Mouse (Mus musculus) lung, postnatal 0 days (tissue): ENCODE data around the gene Mien1. TPM values are rescaled to one million over a fixed set of nuclear protein-coding genes. Genes with fewer than 3 reads are reported as not detected.

ENCODE experiments used
- ATAC-seq: fragments of 200-750 bp; cut with Nextera tagmentation; 2 replicates; pipeline ENCODE4 v1.8.0; 2017; ENCODE audit warnings: moderate library complexity
- DNase-seq: peaks from one replicate; pipeline ENCODE4 v3.0.0-alpha.2; 2016; ENCODE audit warnings: low spot score
- H3K27ac ChIP-seq: fragments of 300-500 bp; sonication (generic); 2 replicates; pipeline ENCODE4 v1.5.1; 2014; ENCODE audit warnings: antibody characterized with exemption, mild to moderate bottlenecking, low read length, mixed read lengths
- H3K27me3 ChIP-seq: fragments of 300-500 bp; sonication (generic); replicated peaks from 2 replicates; pipeline ENCODE4 v1.6.1; 2014; ENCODE audit warnings: low read length, mixed read lengths; ENCODE audit not compliant: insufficient read depth
- H3K36me3 ChIP-seq: fragments of 300-500 bp; sonication (generic); 2 replicates; pipeline ENCODE4 v1.6.1; 2014; ENCODE audit warnings: low read length, mixed read lengths; ENCODE audit not compliant: insufficient read depth
- H3K4me1 ChIP-seq: fragments of 300-500 bp; sonication (generic); 2 replicates; pipeline ENCODE4 v1.6.1; 2014; ENCODE audit warnings: antibody characterized with exemption, low read depth, low read length, mixed read lengths; ENCODE audit not compliant: insufficient read depth
- H3K4me2 ChIP-seq: fragments of 300-500 bp; sonication (generic); replicated peaks from 2 replicates; pipeline ENCODE4 v1.6.1; 2014; ENCODE audit warnings: low read depth, mild to moderate bottlenecking, low read length, moderate library complexity, mixed read lengths
- H3K4me3 ChIP-seq: fragments of 300-500 bp; sonication (generic); 2 replicates; pipeline ENCODE4 v1.5.1; 2014; ENCODE audit warnings: low read depth, low read length
- H3K9ac ChIP-seq: fragments of 300-500 bp; sonication (generic); replicated peaks from 2 replicates; pipeline ENCODE4 v1.6.1; 2014; ENCODE audit warnings: low read depth, mild to moderate bottlenecking
- H3K9me3 ChIP-seq: fragments of 300-500 bp; sonication (generic); 2 replicates; pipeline ENCODE4 v1.6.1; 2016; ENCODE audit warnings: low read length, mixed read lengths
- CTCF ChIP-seq: IDR thresholded peaks from 2 replicates; pipeline ENCODE4 v1.5.1; 2016; ENCODE audit warnings: antibody characterized with exemption, mild to moderate bottlenecking
- EP300 ChIP-seq: IDR thresholded peaks from 2 replicates; pipeline ENCODE4 v1.6.1; 2016; ENCODE audit warnings: antibody characterized with exemption, mild to moderate bottlenecking, control low read depth
- WGBS: fragments of 180-500 bp; shearing (Covaris S2); extraction: QIAGEN DNeasy Blood & Tissue Kit; methylation state at CpG from one replicate; pipeline ENCODE4 v1.1.7; 2014; 5-methylcytosine and 5-hydroxymethylcytosine counted together
- polyA plus RNA-seq: library from polyadenylated mRNA; unstranded; fragments of >200 nt; fragmentation: Nextera tagmentation; extraction: Ambion mirVana; gene quantifications from 2 replicates; pipeline ENCODE4 v1.2.1, GENCODE M21; 2015

The Mien1 gene
- 86.1 and 96.0 TPM in 2 replicates for polyA plus RNA-seq

DNA sequence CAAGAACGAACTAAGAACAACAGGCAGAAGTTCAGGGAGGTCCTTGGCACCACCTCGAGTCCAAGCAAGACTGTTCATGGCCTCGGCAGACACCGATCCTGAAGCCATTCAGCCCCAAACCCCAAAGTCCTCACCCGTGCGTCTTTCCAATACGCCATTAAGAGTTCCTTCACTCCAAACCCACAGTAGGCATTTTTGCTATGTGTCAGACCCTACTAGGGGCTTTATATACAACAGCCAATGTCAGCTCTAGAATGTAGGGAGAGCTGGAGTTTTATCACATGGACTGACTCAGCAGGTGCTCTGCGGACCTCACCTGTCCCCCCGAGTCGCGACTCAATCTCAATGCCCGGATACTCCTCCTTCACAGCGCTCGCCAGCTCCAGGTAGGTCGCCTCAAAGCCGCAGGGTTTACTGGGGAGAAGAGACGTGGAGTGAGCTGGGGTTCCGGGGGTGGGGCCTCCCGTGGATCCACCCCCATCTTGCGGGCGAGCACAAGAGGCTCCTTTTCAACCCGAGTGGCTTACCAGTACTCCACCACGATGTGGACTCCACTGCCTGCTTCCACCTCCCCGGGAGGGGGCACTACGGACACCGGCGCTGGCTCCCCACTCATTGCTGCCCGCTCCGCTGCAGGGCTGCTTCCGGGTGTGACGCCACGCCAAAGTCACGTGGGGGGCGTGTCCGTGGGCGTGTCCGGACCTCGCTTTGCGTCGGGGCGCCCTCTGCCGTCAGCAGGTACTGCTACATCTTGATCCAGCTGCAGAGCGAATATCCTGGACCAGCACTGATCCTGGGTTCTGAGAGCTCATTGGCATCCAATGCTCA lies at the start of gene Mien1:
TSS of gene Mien1 (minus strand) at position 661 of the 828 bp plus-strand sequence.
- Histone ChIP-seq H3K4me3 (peak within 1 kb of the TSS; percentile 61), H3K36me3 (peaks cover 15% of the 10 kb centered on the region), H3K4me2 (peak within 1 kb of the TSS; percentile 87), H3K9me3 (no peaks in the 10 kb centered on the region), H3K4me1 (no peaks in the 10 kb centered on the region; the same call in 1 of the 2 replicates), H3K9ac (peak within 1 kb of the TSS; percentile 34), H3K27me3 (no peaks in the 10 kb centered on the region), H3K27ac (peak within 1 kb of the TSS; percentile 68)
- 1% methylated on average over 43 of the region's 43 CpGs for WGBS
- TF ChIP-seq EP300, result no peak; the same call in 1 of the 2 replicates
- peak; percentile 97 for TF ChIP-seq CTCF
- peak; percentile 97 for ATAC-seq
- peak; percentile 95 for DNase-seq

DNA sequence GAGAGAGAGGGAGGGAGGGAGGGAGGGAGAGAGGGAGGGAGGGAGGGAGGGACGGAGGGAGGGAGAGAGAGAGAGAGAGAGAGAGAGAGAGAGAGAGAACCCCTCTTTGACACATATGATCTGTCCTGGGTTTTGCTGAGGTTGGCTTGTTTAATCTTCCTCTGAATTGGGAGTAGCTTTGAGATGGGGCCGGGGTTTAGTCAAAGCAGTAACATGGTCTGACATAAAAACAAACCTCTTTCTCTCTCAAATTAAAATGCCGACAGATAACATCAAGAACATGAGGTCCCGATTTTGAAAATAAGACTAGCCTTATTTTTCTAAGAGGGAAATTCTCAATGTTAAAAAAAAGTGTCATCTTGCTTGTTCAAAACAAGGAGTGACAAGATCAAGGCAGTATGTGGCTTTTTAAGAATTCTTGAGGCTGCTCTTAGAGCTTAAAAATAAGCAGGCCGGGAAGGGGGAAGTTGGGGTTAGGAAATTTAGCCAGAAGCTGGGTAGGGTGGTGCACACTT lies 48.8 kb upstream of the Mien1 start:
- TF ChIP-seq CTCF (no peak), EP300 (no peak)
- Histone ChIP-seq H3K36me3 (no peaks in the 10 kb centered on the region), H3K9ac (no peak overlapping the region), H3K9me3 (no peaks in the 10 kb centered on the region), H3K27me3 (no peaks in the 10 kb centered on the region), H3K27ac (no peak overlapping the region), H3K4me1 (no peaks in the 10 kb centered on the region), H3K4me3 (no peak overlapping the region), H3K4me2 (no peak overlapping the region)
- no peak for DNase-seq
- 74% methylated on average over 4 of the region's 5 CpGs for WGBS
- no peak for ATAC-seq

DNA sequence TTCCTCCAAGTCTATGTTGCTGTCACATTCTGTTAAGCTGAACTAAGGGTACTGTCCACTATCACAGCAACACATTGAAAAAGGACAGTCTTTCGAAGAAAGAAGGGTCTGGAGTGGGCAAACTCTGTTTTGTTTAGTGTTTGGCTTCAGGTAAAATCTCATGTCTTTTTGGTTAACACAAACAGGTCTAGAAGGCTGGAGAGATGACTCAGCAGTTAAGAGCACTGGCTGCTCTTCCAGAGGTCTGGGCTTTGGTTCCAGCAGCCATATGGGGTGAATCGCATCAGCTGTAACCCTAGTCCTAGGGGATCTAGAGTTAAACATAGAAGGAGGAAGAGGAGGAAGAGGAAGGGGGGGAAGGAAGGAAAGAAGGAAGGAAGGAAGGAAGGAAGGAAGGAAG lies 47.0 kb upstream of the Mien1 start:
- Histone ChIP-seq H3K4me2 (no peak overlapping the region), H3K9ac (no peak overlapping the region), H3K4me3 (no peak overlapping the region), H3K36me3 (no peaks in the 10 kb centered on the region), H3K27me3 (no peaks in the 10 kb centered on the region), H3K27ac (no peak overlapping the region), H3K9me3 (no peaks in the 10 kb centered on the region), H3K4me1 (no peaks in the 10 kb centered on the region)
- DNase-seq (no peak), ATAC-seq (no peak)
- TF ChIP-seq CTCF (no peak), EP300 (no peak)
- WGBS, result 84% methylated on average over 2 of the region's 2 CpGs

DNA sequence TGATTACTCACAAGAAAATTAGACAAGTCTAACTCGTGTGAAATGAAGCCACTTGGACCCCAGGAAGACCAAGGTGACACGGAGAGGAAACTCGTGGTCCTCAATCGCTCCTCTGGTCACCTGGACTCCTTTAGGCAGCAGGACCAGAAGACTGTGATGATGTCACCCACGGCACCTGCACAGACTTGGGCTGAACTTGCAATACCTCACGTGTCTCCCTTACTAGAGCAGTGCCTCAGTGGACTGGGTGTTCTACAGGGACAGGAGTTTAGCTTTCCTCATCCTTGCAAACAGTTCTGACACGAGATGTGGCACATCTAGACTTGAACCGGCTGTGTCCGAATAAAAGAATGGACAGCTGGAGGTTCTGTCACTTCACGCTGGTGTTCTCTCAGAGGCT lies 43.3 kb upstream of the Mien1 start:
- ATAC-seq, result no peak
- Histone ChIP-seq H3K9ac (no peak overlapping the region), H3K4me2 (no peak overlapping the region), H3K9me3 (no peaks in the 10 kb centered on the region), H3K4me1 (no peaks in the 10 kb centered on the region), H3K4me3 (no peak overlapping the region), H3K36me3 (no peaks in the 10 kb centered on the region), H3K27ac (no peak overlapping the region), H3K27me3 (no peaks in the 10 kb centered on the region)
- TF ChIP-seq EP300 (no peak), CTCF (no peak)
- no peak for DNase-seq
- WGBS, result 71% methylated on average over 10 of the region's 10 CpGs

- WGBS, result 52% methylated on average over 6 of the region's 6 CpGs
- no peak overlapping the region for H3K27ac ChIP-seq
- no peaks in the 10 kb centered on the region for H3K9me3 ChIP-seq
- no peaks in the 10 kb centered on the region for H3K36me3 ChIP-seq
- H3K4me2 ChIP-seq, result no peak overlapping the region
- ATAC-seq (no peak), DNase-seq (no peak)
- H3K4me1 ChIP-seq, result no peaks in the 10 kb centered on the region
- H3K27me3 ChIP-seq, result no peaks in the 10 kb centered on the region
- H3K4me3 ChIP-seq, result no peak overlapping the region
- H3K9ac ChIP-seq, result no peak overlapping the region
- TF ChIP-seq EP300 (no peak), CTCF (no peak)
Observed at GRCm38 (mm10) chr11:98481231-98481630, 42.4 kb upstream of the Mien1 start.

GRCm38 (mm10) chr11:98479940-98480497 lies 41.2 kb upstream of the Mien1 start:
- WGBS, result 82% methylated on average over 12 of the region's 12 CpGs
- no peak for DNase-seq

More at GRCm38 (mm10) chr11:98479940-98480497, 41.2 kb upstream of the Mien1 start:
- H3K36me3 ChIP-seq, result no peaks in the 10 kb centered on the region
- TF ChIP-seq EP300 (no peak), CTCF (no peak)
- H3K27ac ChIP-seq, result no peak overlapping the region
- no peaks in the 10 kb centered on the region for H3K9me3 ChIP-seq
- no peaks in the 10 kb centered on the region for H3K4me1 ChIP-seq
- H3K4me2 ChIP-seq, result no peak overlapping the region
- H3K4me3 ChIP-seq, result no peak overlapping the region
- no peaks in the 10 kb centered on the region for H3K27me3 ChIP-seq
- no peak for ATAC-seq
- no peak overlapping the region for H3K9ac ChIP-seq
